Mouse (Mus musculus) testis, adult 2 months (tissue): Measurements from ENCODE around the gene Mtcp1. TPM values are rescaled to one million over a fixed set of nuclear protein-coding genes. Genes with fewer than 3 reads are reported as not detected.
A peak's percentile ranks its signal among the peaks of the same experiment; 100 is the strongest.

Experiments
- H3K27ac ChIP-seq: fragments of 200-500 bp; 2 replicates; pipeline ENCODE4 v1.5.1; 2012; ENCODE audit warnings: low read depth, low read length; ENCODE audit not compliant: control insufficient read depth, insufficient read depth
- H3K27me3 ChIP-seq: fragments of 200-500 bp; 2 replicates; pipeline ENCODE4 v1.6.1; 2012; ENCODE audit warnings: mild to moderate bottlenecking, low read length, moderate library complexity; ENCODE audit not compliant: control insufficient read depth, insufficient read depth
- H3K36me3 ChIP-seq: fragments of 200-500 bp; 2 replicates; pipeline ENCODE4 v1.6.1; 2012; ENCODE audit warnings: mild to moderate bottlenecking, low read length; ENCODE audit not compliant: control insufficient read depth, insufficient read depth
- H3K4me1 ChIP-seq: fragments of 200-500 bp; 2 replicates; pipeline ENCODE4 v1.6.1; 2012; ENCODE audit warnings: low read length; ENCODE audit not compliant: control insufficient read depth, insufficient read depth
- H3K4me3 ChIP-seq: fragments of 200-500 bp; 2 replicates; pipeline ENCODE4 v1.5.1; 2012; ENCODE audit warnings: low read depth, mild to moderate bottlenecking, low read length, moderate library complexity, mixed read lengths; ENCODE audit not compliant: control insufficient read depth
- CTCF ChIP-seq: fragments of 200-500 bp; IDR thresholded peaks from 2 replicates; pipeline ENCODE4 v1.5.1; 2012; ENCODE audit warnings: low read depth, mild to moderate bottlenecking, inconsistent platforms, low read length, moderate library complexity; ENCODE audit not compliant: control insufficient read depth, insufficient read depth, insufficient replicate concordance
- POLR2A ChIP-seq: fragments of 200-500 bp; IDR thresholded peaks from 2 replicates; pipeline ENCODE4 v1.6.1; 2012; ENCODE audit warnings: low read depth, mild to moderate bottlenecking, inconsistent platforms, low read length, moderate library complexity; ENCODE audit not compliant: control insufficient read depth
- polyA plus RNA-seq: library from polyadenylated mRNA; depleted of rRNA; stranded (reverse); fragments of >200 nt; gene quantifications from 2 replicates; pipeline ENCODE4 v1.2.3, GENCODE M21; 2012; rRNA removed

Gene Mtcp1
- 1.4 and 1.8 TPM in 2 replicates for polyA plus RNA-seq

- H3K27me3 ChIP-seq: no peaks in the 10 kb centered on the region
- TF ChIP-seq POLR2A (peak; percentile 58), CTCF (no peak)
- H3K4me3 ChIP-seq: peak within 1 kb of the TSS; percentile 93
- H3K4me1 ChIP-seq: 0 out of 2 replicates have a peak, but pooled peaks cover 2% of the 10 kb centered on the region
- peak within 1 kb of the TSS; percentile 81 for H3K27ac ChIP-seq
- H3K36me3 ChIP-seq: no peaks in the 10 kb centered on the region
Observed at GRCm38 (mm10) chrX:75415936-75416785, at the start of gene Mtcp1, which contains the start of the genes Cmc4 and Brcc3. Mtcp1 (minus strand) TSS chrX:75416588. Cmc4 (minus strand) TSS chrX:75416584. Brcc3 (plus strand) TSS chrX:75416628.

DNA sequence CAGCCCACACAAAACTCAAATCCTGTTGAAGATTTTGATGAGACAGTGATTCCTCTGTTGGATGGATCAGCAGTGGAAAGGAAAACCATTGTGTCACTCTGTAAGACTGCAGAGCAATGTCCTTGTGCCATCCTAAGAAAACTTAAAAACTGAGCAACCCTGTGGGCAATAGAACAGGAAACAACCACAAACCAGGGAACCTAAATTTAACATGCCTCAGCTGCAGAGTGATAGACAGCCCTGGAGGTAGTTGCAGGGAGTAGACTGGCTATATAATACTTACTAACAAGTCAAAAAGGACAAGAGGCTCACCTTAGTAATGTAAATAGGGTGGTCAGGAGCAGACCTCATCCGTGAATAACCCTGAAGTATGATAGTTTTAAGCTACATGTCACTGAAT lies 38.2 kb upstream of the Mtcp1 start:
- Histone ChIP-seq H3K36me3 (no peaks in the 10 kb centered on the region), H3K27ac (no peak overlapping the region), H3K4me1 (no peaks in the 10 kb centered on the region), H3K27me3 (no peaks in the 10 kb centered on the region), H3K4me3 (no peak overlapping the region)
- no peak for TF ChIP-seq POLR2A
- no peak for TF ChIP-seq CTCF

DNA sequence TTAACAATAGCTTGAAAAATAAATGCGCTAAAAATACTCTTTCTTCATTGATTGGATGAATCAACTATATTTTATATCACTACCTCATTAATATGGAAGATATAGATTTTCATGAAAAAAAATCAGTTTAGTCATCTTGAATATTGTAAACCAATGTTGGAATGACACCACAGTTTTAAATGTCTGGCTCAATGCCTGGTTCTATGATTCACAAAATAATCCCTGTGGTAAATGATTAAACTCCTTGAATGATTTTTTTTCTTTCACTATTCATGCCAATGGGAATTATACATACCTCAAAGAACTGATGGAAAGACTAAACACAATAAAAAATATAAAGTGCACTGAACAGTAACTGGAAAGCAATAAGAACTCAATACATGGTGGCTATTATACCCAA lies 6.7 kb downstream of the Mtcp1 start:
- no peaks in the 10 kb centered on the region for H3K4me1 ChIP-seq
- no peak overlapping the region for H3K27ac ChIP-seq
- H3K27me3 ChIP-seq: no peaks in the 10 kb centered on the region
- H3K4me3 ChIP-seq: no peak overlapping the region
- TF ChIP-seq POLR2A: no peak
- TF ChIP-seq CTCF: no peak
- no peaks in the 10 kb centered on the region for H3K36me3 ChIP-seq

DNA sequence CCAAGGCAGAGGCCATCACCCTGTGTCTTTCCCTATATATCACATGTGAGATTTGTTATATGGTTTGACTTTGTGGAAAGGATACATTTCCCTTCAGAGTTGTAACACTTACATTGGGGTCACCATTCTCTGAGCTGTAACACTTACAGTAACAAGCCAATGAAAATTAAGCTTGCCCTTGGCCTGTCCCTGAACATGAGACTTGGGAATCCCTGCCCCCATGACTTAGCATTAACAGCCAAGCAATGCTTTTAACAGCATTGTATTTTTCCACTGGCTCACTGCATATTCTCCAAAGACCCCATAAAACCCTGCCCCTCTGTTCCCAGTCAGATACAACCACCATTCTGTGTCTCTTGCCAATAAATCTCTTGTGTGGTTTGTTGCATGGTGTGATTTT lies 13.0 kb downstream of the Mtcp1 start:
- Histone ChIP-seq H3K27ac (no peak overlapping the region), H3K4me3 (no peak overlapping the region), H3K36me3 (no peaks in the 10 kb centered on the region), H3K4me1 (no peaks in the 10 kb centered on the region), H3K27me3 (no peaks in the 10 kb centered on the region)
- TF ChIP-seq POLR2A (no peak), CTCF (no peak)

DNA sequence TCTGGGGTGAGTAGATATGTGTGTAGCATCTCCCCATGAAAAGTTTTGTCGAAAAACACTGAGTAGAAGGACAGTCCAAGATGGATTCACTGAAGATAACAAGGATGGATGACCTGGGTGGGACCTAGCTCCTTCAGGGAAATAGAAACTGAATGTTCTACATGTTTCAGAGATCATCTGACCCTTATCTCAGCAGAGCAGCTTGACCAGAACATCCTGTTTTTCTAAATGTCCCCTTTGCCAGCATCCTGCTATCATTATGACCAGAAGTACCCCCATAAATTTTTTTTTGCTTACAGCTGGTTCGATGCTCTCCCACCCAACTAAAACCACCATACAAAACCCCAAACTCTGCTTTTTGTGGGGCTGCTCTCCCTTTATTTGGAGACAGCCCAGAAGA lies 13.7 kb downstream of the Mtcp1 start:
- no peak for TF ChIP-seq POLR2A
- no peak for TF ChIP-seq CTCF
- Histone ChIP-seq H3K4me1 (no peaks in the 10 kb centered on the region), H3K27me3 (no peaks in the 10 kb centered on the region), H3K27ac (no peak overlapping the region), H3K36me3 (no peaks in the 10 kb centered on the region), H3K4me3 (no peak overlapping the region)

GRCm38 (mm10) chrX:75399471-75399870 lies 16.9 kb downstream of the Mtcp1 start:
- H3K4me3 ChIP-seq: no peak overlapping the region
- H3K36me3 ChIP-seq: no peaks in the 10 kb centered on the region
- H3K27ac ChIP-seq: no peak overlapping the region
- TF ChIP-seq POLR2A (no peak), CTCF (no peak)
- H3K27me3 ChIP-seq: no peaks in the 10 kb centered on the region
- no peaks in the 10 kb centered on the region for H3K4me1 ChIP-seq

DNA sequence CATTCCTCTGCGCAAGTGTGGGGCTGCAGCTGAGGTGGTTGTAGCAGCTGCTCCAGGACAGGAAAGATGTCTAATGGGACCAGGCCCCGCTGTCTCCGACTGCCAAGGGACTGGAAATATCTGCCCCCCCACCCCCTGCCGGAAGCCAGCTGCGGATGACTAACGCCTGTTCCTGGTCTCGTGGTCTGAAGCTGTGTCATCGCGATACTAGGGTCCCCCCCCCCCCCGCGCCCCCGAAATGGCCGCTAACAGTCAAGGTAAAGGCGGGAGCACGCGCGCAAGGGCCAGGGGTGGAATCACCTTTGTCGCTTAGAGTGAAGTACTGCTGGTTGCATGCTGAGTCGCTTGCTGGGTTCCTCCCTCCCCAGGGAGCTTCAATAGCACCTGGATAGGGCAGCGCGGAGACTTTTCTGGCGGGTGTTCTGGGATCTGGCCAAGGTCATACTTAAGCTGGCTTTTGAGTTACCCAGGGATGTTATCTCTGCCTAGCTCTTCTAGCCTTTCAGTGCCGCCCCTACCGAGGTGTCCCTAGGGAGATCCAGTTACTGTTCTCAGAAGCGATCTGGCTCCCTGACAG lies 34.1 kb downstream of the Mtcp1 start, which contains the start of the genes Fundc2 and F8:
Gene Fundc2 (plus strand): TSS at position 205 of the 577 bp plus-strand sequence.
Gene F8 (minus strand): TSS at position 421 of the 577 bp plus-strand sequence.
- Histone ChIP-seq H3K27ac (peak within 1 kb of the TSS; percentile 95), H3K4me3 (peak within 1 kb of the TSS; percentile 91), H3K27me3 (no peaks in the 10 kb centered on the region), H3K4me1 (no peaks in the 10 kb centered on the region), H3K36me3 (no peaks in the 10 kb centered on the region)
- TF ChIP-seq CTCF: no peak
- peak; percentile 51; the same call in 1 of the 2 replicates for TF ChIP-seq POLR2A
